Mouse (Mus musculus): ENCODE measurements around the gene Pabpn1l.

Pabpn1l gene

GRCm38 (mm10) chr8:122622727-122623126 lies at the start of gene Pabpn1l:
Gene Pabpn1l (minus strand): TSS chr8:122622739.
- DNase-seq (ENCODE audit: low read depth, low spot score): no peak

GRCm38 (mm10) chr8:122671894-122672293 lies 49.4 kb upstream of the Pabpn1l start:
- no peak for DNase-seq (ENCODE audit: low read depth, low spot score)

GRCm38 (mm10) chr8:122670718-122671117 lies 48.2 kb upstream of the Pabpn1l start:
- no peak for DNase-seq (ENCODE audit: low read depth, low spot score)

GRCm38 (mm10) chr8:122670001-122670400 lies 47.5 kb upstream of the Pabpn1l start:
- DNase-seq (ENCODE audit: low read depth, low spot score): no peak

- no peak for DNase-seq (ENCODE audit: low read depth, low spot score)
Measured at GRCm38 (mm10) chr8:122669370-122669769, 46.8 kb upstream of the Pabpn1l start.

GRCm38 (mm10) chr8:122667854-122668253 lies 45.3 kb upstream of the Pabpn1l start:
- DNase-seq (ENCODE audit: low read depth, low spot score): no peak

GRCm38 (mm10) chr8:122666827-122667226 lies 44.3 kb upstream of the Pabpn1l start:
- DNase-seq (ENCODE audit: low read depth, low spot score): no peak

- DNase-seq (ENCODE audit: low read depth, low spot score): no peak
Measured at GRCm38 (mm10) chr8:122666338-122666764, 43.8 kb upstream of the Pabpn1l start.

- no peak for DNase-seq (ENCODE audit: low read depth, low spot score)
Measured at GRCm38 (mm10) chr8:122665667-122666316, 43.3 kb upstream of the Pabpn1l start.

GRCm38 (mm10) chr8:122665221-122665620 lies 42.7 kb upstream of the Pabpn1l start:
- no peak for DNase-seq (ENCODE audit: low read depth, low spot score)

GRCm38 (mm10) chr8:122663670-122664069 lies 41.1 kb upstream of the Pabpn1l start:
- DNase-seq (ENCODE audit: low read depth, low spot score): no peak

- no peak for DNase-seq (ENCODE audit: low read depth, low spot score)
Measured at GRCm38 (mm10) chr8:122663106-122663505, 40.6 kb upstream of the Pabpn1l start.

GRCm38 (mm10) chr8:122661894-122662293 lies 39.4 kb upstream of the Pabpn1l start:
- DNase-seq (ENCODE audit: low read depth, low spot score): no peak

- no peak for DNase-seq (ENCODE audit: low read depth, low spot score)
Measured at GRCm38 (mm10) chr8:122661138-122661537, 38.6 kb upstream of the Pabpn1l start.

- no peak for DNase-seq (ENCODE audit: low read depth, low spot score)
Measured at GRCm38 (mm10) chr8:122660022-122660421, 37.5 kb upstream of the Pabpn1l start.

- DNase-seq (ENCODE audit: low read depth, low spot score): no peak
Measured at GRCm38 (mm10) chr8:122658807-122659160, 36.2 kb upstream of the Pabpn1l start.

GRCm38 (mm10) chr8:122658149-122658806 lies 35.7 kb upstream of the Pabpn1l start:
- no peak for DNase-seq (ENCODE audit: low read depth, low spot score)

- DNase-seq (ENCODE audit: low read depth, low spot score): no peak
Measured at GRCm38 (mm10) chr8:122656056-122656999, 33.8 kb upstream of the Pabpn1l start.

- no peak for DNase-seq (ENCODE audit: low read depth, low spot score)
Measured at GRCm38 (mm10) chr8:122654768-122655167, 32.2 kb upstream of the Pabpn1l start.

GRCm38 (mm10) chr8:122652643-122653042 lies 30.1 kb upstream of the Pabpn1l start:
- no peak for DNase-seq (ENCODE audit: low read depth, low spot score)

GRCm38 (mm10) chr8:122651326-122651921 lies 28.9 kb upstream of the Pabpn1l start:
- peak; percentile 40 for DNase-seq (ENCODE audit: low read depth, low spot score)
